Mouse (Mus musculus) ES-Bruce4 (cell line): ENCODE data around the gene Lifr. TPM values are rescaled to one million over a fixed set of nuclear protein-coding genes. Genes with fewer than 3 reads are reported as not detected.

Experiments
- H3K27ac ChIP-seq: 2 replicates; pipeline ENCODE4 v1.5.1; 2012; ENCODE audit warnings: low read length, inconsistent platforms; ENCODE audit not compliant: insufficient read depth
- H3K27me3 ChIP-seq: 2 replicates; pipeline ENCODE4 v1.6.1; 2012; ENCODE audit warnings: mild to moderate bottlenecking, low read length, inconsistent platforms; ENCODE audit not compliant: control insufficient read depth, poor library complexity, insufficient read depth, severe bottlenecking
- H3K36me3 ChIP-seq: 2 replicates; pipeline ENCODE4 v1.6.1; 2012; ENCODE audit warnings: inconsistent platforms, mild to moderate bottlenecking, low read length, moderate library complexity; ENCODE audit not compliant: control insufficient read depth, poor library complexity, insufficient read depth, severe bottlenecking
- H3K4me1 ChIP-seq: one replicate; pipeline ENCODE4 v1.8.1; 2011; ENCODE audit warnings: low read length; ENCODE audit not compliant: control insufficient read depth, insufficient read depth
- H3K4me3 ChIP-seq: 2 replicates; pipeline ENCODE4 v1.5.1; 2011; ENCODE audit warnings: low read depth, mild to moderate bottlenecking, low read length
- H3K9ac ChIP-seq: 2 replicates; pipeline ENCODE4 v1.6.1; 2012; ENCODE audit warnings: low read depth, mild to moderate bottlenecking, inconsistent platforms; ENCODE audit not compliant: poor library complexity, severe bottlenecking
- H3K9me3 ChIP-seq: replicated peaks from 2 replicates; pipeline ENCODE4 v1.6.1; 2012; ENCODE audit warnings: mild to moderate bottlenecking, low read length, inconsistent platforms; ENCODE audit not compliant: control insufficient read depth, poor library complexity, insufficient read depth, severe bottlenecking
- CTCF ChIP-seq: IDR thresholded peaks from one replicate; pipeline ENCODE4 v1.8.1; 2011; ENCODE audit warnings: low read depth, low read length
- EP300 ChIP-seq: IDR thresholded peaks from 2 replicates; pipeline ENCODE4 v1.6.1; 2011; ENCODE audit warnings: low read depth, low read length; ENCODE audit not compliant: insufficient read depth
- POLR2A ChIP-seq: IDR thresholded peaks from one replicate; pipeline ENCODE4 v1.8.1; 2011; ENCODE audit warnings: low read length; ENCODE audit not compliant: insufficient read depth
- polyA plus RNA-seq: library from polyadenylated mRNA; stranded (reverse); fragments of >200 nt; gene quantifications from 2 replicates; pipeline ENCODE4 v1.2.4, GENCODE M21; 2011; ENCODE audit warnings: low read depth; ENCODE audit not compliant: missing spikeins, insufficient read depth, insufficient read length

Gene Lifr
- polyA plus RNA-seq, 1 experiment: 33.8 TPM

DNA sequence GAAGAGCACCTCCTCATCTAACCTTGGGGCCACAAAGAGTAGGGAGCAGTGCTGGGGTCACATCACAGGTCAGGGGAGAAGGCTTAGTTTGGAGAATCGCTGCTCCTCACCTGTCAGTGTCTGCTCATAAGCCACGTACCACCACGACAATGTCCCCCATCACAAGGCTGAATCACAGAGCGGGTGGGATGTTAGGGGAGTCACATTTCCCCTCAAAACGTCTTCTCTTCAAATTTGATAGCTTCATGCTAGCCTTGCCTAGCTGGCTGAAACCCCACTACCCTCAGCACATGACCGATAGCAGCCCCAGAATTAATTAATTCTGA, 126.8 kb downstream of the Lifr start:
- no peak for TF ChIP-seq POLR2A
- TF ChIP-seq CTCF: no peak
- no peak for TF ChIP-seq EP300
- H3K27ac ChIP-seq: no peak overlapping the region
- no peaks in the 10 kb centered on the region for H3K27me3 ChIP-seq

GRCm38 (mm10) chr15:7222809-7223208, 132.4 kb downstream of the Lifr start:
- no peaks in the 10 kb centered on the region for H3K27me3 ChIP-seq
- no peaks in the 10 kb centered on the region for H3K9me3 ChIP-seq
- TF ChIP-seq CTCF: no peak
- TF ChIP-seq EP300: no peak
- TF ChIP-seq POLR2A: no peak
- no peak overlapping the region for H3K9ac ChIP-seq
- H3K36me3 ChIP-seq: no peaks in the 10 kb centered on the region
- no peak overlapping the region for H3K27ac ChIP-seq
- no peak overlapping the region for H3K4me3 ChIP-seq
- no peaks in the 10 kb centered on the region for H3K4me1 ChIP-seq

More for the DNA sequence above, 126.8 kb downstream of the Lifr start:
- Histone ChIP-seq H3K4me3 (no peak overlapping the region), H3K9me3 (no peaks in the 10 kb centered on the region), H3K4me1 (no peaks in the 10 kb centered on the region), H3K36me3 (no peaks in the 10 kb centered on the region), H3K9ac (no peak overlapping the region)

DNA sequence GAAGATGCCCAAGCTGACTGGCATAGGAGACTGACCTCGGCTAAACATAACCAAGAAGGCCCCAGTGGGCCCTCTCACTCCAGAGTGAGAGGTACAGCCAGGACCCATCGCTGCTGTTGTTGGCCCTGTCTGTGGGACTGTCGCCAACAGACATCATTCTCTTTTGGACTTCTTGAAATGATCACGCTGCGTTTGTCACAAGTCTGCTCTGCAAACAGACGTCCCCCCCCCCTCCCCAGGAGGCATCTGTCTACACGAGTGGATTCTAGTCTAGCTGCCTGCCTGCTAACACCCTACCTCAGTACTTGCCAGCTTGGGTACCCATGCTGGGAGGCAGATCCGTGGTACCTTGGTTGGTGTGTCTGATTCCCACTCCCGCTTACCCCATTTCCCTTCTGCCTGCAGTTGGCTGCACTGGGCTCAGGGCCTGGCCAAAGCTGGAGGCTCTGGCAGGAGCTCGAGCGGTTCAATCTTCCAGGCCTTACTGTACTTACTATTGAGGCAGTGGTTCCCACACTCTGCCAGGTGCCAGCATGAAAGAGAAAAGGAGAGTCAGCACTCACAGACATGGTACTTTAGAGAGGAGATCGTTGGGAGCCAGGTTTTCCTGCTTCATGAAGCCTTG, 133.8 kb downstream of the Lifr start:
- Histone ChIP-seq H3K4me1 (no peaks in the 10 kb centered on the region), H3K9me3 (no peaks in the 10 kb centered on the region), H3K27ac (no peak overlapping the region), H3K27me3 (no peaks in the 10 kb centered on the region), H3K9ac (no peak overlapping the region), H3K4me3 (no peak overlapping the region), H3K36me3 (no peaks in the 10 kb centered on the region)
- TF ChIP-seq EP300 (no peak), CTCF (no peak), POLR2A (no peak)

- peak; percentile 99 for TF ChIP-seq CTCF
- TF ChIP-seq EP300: peak; percentile 74; the same call in 1 of the 2 replicates
- no peak for TF ChIP-seq POLR2A
- no peaks in the 10 kb centered on the region for H3K27me3 ChIP-seq
- H3K4me3 ChIP-seq: no peak overlapping the region
- no peaks in the 10 kb centered on the region for H3K36me3 ChIP-seq
- no peak overlapping the region for H3K9ac ChIP-seq
- H3K27ac ChIP-seq: no peak overlapping the region
- no peaks in the 10 kb centered on the region for H3K9me3 ChIP-seq
- H3K4me1 ChIP-seq: no peaks in the 10 kb centered on the region
Measured at GRCm38 (mm10) chr15:7226225-7226624, 135.8 kb downstream of the Lifr start.

DNA sequence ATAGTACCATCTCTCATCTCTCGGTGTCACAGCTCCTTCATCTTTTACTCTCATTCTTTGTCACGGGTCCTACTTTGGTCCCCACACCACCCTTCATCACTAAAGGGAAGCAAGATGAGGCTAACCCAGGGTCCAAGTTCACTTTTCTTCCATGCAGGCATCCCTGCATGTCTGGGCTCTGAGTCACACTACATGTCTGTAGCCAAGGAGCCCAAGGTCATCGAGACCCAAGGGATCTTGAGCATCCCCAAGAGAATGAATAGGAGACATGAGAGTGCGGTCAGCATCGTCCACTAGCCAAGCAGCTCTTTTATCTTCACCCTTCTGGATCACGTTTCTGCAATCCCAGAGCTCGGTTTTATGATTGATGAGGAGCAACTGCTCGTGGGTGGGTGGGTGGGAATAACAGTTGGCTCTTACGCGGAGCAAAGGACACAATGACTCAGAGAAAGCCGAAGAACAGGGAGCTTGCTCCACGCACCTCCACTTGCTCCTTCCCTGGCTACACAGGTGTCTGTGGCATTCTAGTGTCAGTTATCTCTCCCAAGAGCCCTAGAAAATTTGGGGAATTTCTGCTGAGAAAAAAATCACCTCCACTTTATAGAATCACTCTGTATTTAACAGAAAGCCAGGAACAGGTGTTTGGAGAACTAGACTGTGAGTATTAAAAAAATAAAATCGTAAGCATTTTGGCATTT, 143.1 kb downstream of the Lifr start:
- Histone ChIP-seq H3K36me3 (no peaks in the 10 kb centered on the region), H3K4me1 (no peaks in the 10 kb centered on the region), H3K9ac (no peak overlapping the region), H3K9me3 (no peaks in the 10 kb centered on the region), H3K4me3 (no peak overlapping the region), H3K27me3 (no peaks in the 10 kb centered on the region), H3K27ac (no peak overlapping the region)
- TF ChIP-seq EP300: no peak
- TF ChIP-seq POLR2A: no peak
- TF ChIP-seq CTCF: no peak

- no peaks in the 10 kb centered on the region for H3K4me1 ChIP-seq
- no peak overlapping the region for H3K4me3 ChIP-seq
- no peaks in the 10 kb centered on the region for H3K36me3 ChIP-seq
- no peak overlapping the region for H3K27ac ChIP-seq
- H3K9ac ChIP-seq: no peak overlapping the region
- H3K27me3 ChIP-seq: no peaks in the 10 kb centered on the region
- TF ChIP-seq POLR2A: no peak
- TF ChIP-seq EP300: no peak
- TF ChIP-seq CTCF: no peak
- H3K9me3 ChIP-seq: no peaks in the 10 kb centered on the region
Measured at GRCm38 (mm10) chr15:7239904-7240303, 149.5 kb downstream of the Lifr start.
